Mouse (Mus musculus): Measurements from ENCODE around the gene Axin1. TPM values are rescaled to one million over a fixed set of nuclear protein-coding genes. Genes with fewer than 3 reads are reported as not detected.
A peak's percentile ranks its signal among the peaks of the same experiment; 100 is the strongest.
"Not testable (repeated sequence)": the region's sequence is repeated elsewhere in the genome, so short reads cannot be mapped to it uniquely, and the experiment has no call there.

Gene Axin1
- polyA plus RNA-seq, 1 experiment from 2014 or later = 4.7 TPM

- peaks cover 12% of the 10 kb centered on the region for H3K4me1 ChIP-seq (ENCODE audit: insufficient read depth)
- not testable (repeated sequence) for H3K36me3 ChIP-seq (replicated peaks; ENCODE audit: insufficient read depth, low read length); H3K4me3 ChIP-seq (ENCODE audit: low read depth, low read length); H3K9me3 ChIP-seq (ENCODE audit: low read length); H3K27me3 ChIP-seq (ENCODE audit: insufficient read depth, low read length); H3K9ac ChIP-seq (replicated peaks); ATAC-seq; H3K27ac ChIP-seq (ENCODE audit: low read depth); DNase-seq; H3K4me2 ChIP-seq (ENCODE audit: low read depth, low read length)
- TF ChIP-seq CTCF (IDR thresholded peaks at IDR 0.05; ENCODE audit: low read depth) = peak; percentile 46
- WGBS (ENCODE audit: insufficient replicate concordance) = 58% methylated on average over 3 of the region's 3 CpGs
These were observed 39.2 kb upstream of the Axin1 start for GRCm38 (mm10) chr17:26099316-26099715.

GRCm38 (mm10) chr17:26100166-26100565 lies 38.3 kb upstream of the Axin1 start:
- no peak overlapping the region for H3K9ac ChIP-seq (replicated peaks)
- H3K4me3 ChIP-seq (ENCODE audit: low read depth, low read length) = no peak overlapping the region
- WGBS (ENCODE audit: insufficient replicate concordance) = 49% methylated on average over 2 of the region's 2 CpGs
- H3K4me2 ChIP-seq (ENCODE audit: low read depth, low read length) = no peak overlapping the region
- ATAC-seq (no peak), DNase-seq (no peak)
- H3K36me3 ChIP-seq (replicated peaks; ENCODE audit: insufficient read depth, low read length) = no peaks in the 10 kb centered on the region
- no peaks in the 10 kb centered on the region for H3K9me3 ChIP-seq (ENCODE audit: low read length)
- TF ChIP-seq EP300 (IDR thresholded peaks at IDR 0.05; ENCODE audit: low read depth) (no peak), CTCF (IDR thresholded peaks at IDR 0.05; ENCODE audit: low read depth) (no peak)
- no peak overlapping the region for H3K27ac ChIP-seq (ENCODE audit: low read depth)
- H3K4me1 ChIP-seq (ENCODE audit: insufficient read depth) = peaks cover 5% of the 10 kb centered on the region
- H3K27me3 ChIP-seq (ENCODE audit: insufficient read depth, low read length) = no peaks in the 10 kb centered on the region

- ATAC-seq (peak; percentile 40), DNase-seq (no peak)
- no peak overlapping the region for H3K4me2 ChIP-seq (ENCODE audit: low read depth, low read length)
These were observed 37.0 kb upstream of the Axin1 start for GRCm38 (mm10) chr17:26101478-26101877.

GRCm38 (mm10) chr17:26105619-26106018 lies 32.9 kb upstream of the Axin1 start:
- H3K27me3 ChIP-seq (ENCODE audit: insufficient read depth, low read length) = peaks cover 1% of the 10 kb centered on the region
- no peak overlapping the region for H3K4me3 ChIP-seq (ENCODE audit: low read depth, low read length)
- WGBS (ENCODE audit: insufficient replicate concordance) = 31% methylated on average over 4 of the region's 4 CpGs
- no peak overlapping the region for H3K9ac ChIP-seq (replicated peaks)
- ATAC-seq (no peak), DNase-seq (no peak)
- H3K4me2 ChIP-seq (ENCODE audit: low read depth, low read length) = no peak overlapping the region
- H3K4me1 ChIP-seq (ENCODE audit: insufficient read depth) = no peaks in the 10 kb centered on the region
- H3K9me3 ChIP-seq (ENCODE audit: low read length) = no peaks in the 10 kb centered on the region
- H3K27ac ChIP-seq (ENCODE audit: low read depth) = no peak overlapping the region
- H3K36me3 ChIP-seq (replicated peaks; ENCODE audit: insufficient read depth, low read length) = no peaks in the 10 kb centered on the region
- no peak for TF ChIP-seq CTCF (IDR thresholded peaks at IDR 0.05; ENCODE audit: low read depth)
- TF ChIP-seq EP300 (IDR thresholded peaks at IDR 0.05; ENCODE audit: low read depth) = no peak

More at GRCm38 (mm10) chr17:26101478-26101877, 37.0 kb upstream of the Axin1 start:
- Histone ChIP-seq H3K27ac (ENCODE audit: low read depth) (no peak overlapping the region), H3K36me3 (replicated peaks; ENCODE audit: insufficient read depth, low read length) (no peaks in the 10 kb centered on the region), H3K9ac (replicated peaks) (no peak overlapping the region), H3K9me3 (ENCODE audit: low read length) (no peaks in the 10 kb centered on the region), H3K27me3 (ENCODE audit: insufficient read depth, low read length) (no peaks in the 10 kb centered on the region), H3K4me1 (ENCODE audit: insufficient read depth) (no peaks in the 10 kb centered on the region), H3K4me3 (ENCODE audit: low read depth, low read length) (no peak overlapping the region)
- 63% methylated on average over 3 of the region's 4 CpGs for WGBS (ENCODE audit: insufficient replicate concordance)
- no peak for TF ChIP-seq EP300 (IDR thresholded peaks at IDR 0.05; ENCODE audit: low read depth)
- TF ChIP-seq CTCF (IDR thresholded peaks at IDR 0.05; ENCODE audit: low read depth) = no peak

- ATAC-seq (no peak), DNase-seq (no peak)
- H3K27ac ChIP-seq (ENCODE audit: low read depth) = no peak overlapping the region
- no peaks in the 10 kb centered on the region for H3K9me3 ChIP-seq (ENCODE audit: low read length)
- peaks cover 42% of the 10 kb centered on the region for H3K27me3 ChIP-seq (ENCODE audit: insufficient read depth, low read length)
- H3K4me2 ChIP-seq (ENCODE audit: low read depth, low read length) = no peak overlapping the region
- TF ChIP-seq CTCF (IDR thresholded peaks at IDR 0.05; ENCODE audit: low read depth) (no peak), EP300 (IDR thresholded peaks at IDR 0.05; ENCODE audit: low read depth) (no peak)
- H3K9ac ChIP-seq (replicated peaks) = no peak overlapping the region
- peaks cover 13% of the 10 kb centered on the region; the same call in 1 of the 2 replicates for H3K4me1 ChIP-seq (ENCODE audit: insufficient read depth)
- no peaks in the 10 kb centered on the region for H3K36me3 ChIP-seq (replicated peaks; ENCODE audit: insufficient read depth, low read length)
- no peak overlapping the region for H3K4me3 ChIP-seq (ENCODE audit: low read depth, low read length)
- 37% methylated on average over 4 of the region's 4 CpGs for WGBS (ENCODE audit: insufficient replicate concordance)
These were observed 28.3 kb upstream of the Axin1 start for GRCm38 (mm10) chr17:26110156-26110555.

- peaks cover 44% of the 10 kb centered on the region for H3K27me3 ChIP-seq (ENCODE audit: insufficient read depth, low read length)
- H3K36me3 ChIP-seq (replicated peaks; ENCODE audit: insufficient read depth, low read length) = no peaks in the 10 kb centered on the region
- DNase-seq (no peak), ATAC-seq (no peak)
- H3K4me3 ChIP-seq (ENCODE audit: low read depth, low read length) = no peak overlapping the region
- TF ChIP-seq EP300 (IDR thresholded peaks at IDR 0.05; ENCODE audit: low read depth) = no peak
- TF ChIP-seq CTCF (IDR thresholded peaks at IDR 0.05; ENCODE audit: low read depth) = no peak
- peaks cover 22% of the 10 kb centered on the region for H3K4me1 ChIP-seq (ENCODE audit: insufficient read depth)
- H3K9me3 ChIP-seq (ENCODE audit: low read length) = no peaks in the 10 kb centered on the region
- H3K9ac ChIP-seq (replicated peaks) = no peak overlapping the region
- 35% methylated on average over 4 of the region's 4 CpGs for WGBS (ENCODE audit: insufficient replicate concordance)
- no peak overlapping the region for H3K27ac ChIP-seq (ENCODE audit: low read depth)
- no peak overlapping the region for H3K4me2 ChIP-seq (ENCODE audit: low read depth, low read length)
These were observed 27.5 kb upstream of the Axin1 start for GRCm38 (mm10) chr17:26111024-26111423.

- no peak for DNase-seq
- ATAC-seq = no peak
- Histone ChIP-seq H3K4me1 (ENCODE audit: insufficient read depth) (peaks cover 22% of the 10 kb centered on the region), H3K27me3 (ENCODE audit: insufficient read depth, low read length) (peaks cover 44% of the 10 kb centered on the region), H3K9ac (replicated peaks) (no peak overlapping the region), H3K4me2 (ENCODE audit: low read depth, low read length) (no peak overlapping the region), H3K4me3 (ENCODE audit: low read depth, low read length) (no peak overlapping the region), H3K27ac (ENCODE audit: low read depth) (no peak overlapping the region), H3K9me3 (ENCODE audit: low read length) (no peaks in the 10 kb centered on the region), H3K36me3 (replicated peaks; ENCODE audit: insufficient read depth, low read length) (no peaks in the 10 kb centered on the region)
- WGBS (ENCODE audit: insufficient replicate concordance) = 48% methylated on average over 4 of the region's 4 CpGs
- TF ChIP-seq CTCF (IDR thresholded peaks at IDR 0.05; ENCODE audit: low read depth) (no peak), EP300 (IDR thresholded peaks at IDR 0.05; ENCODE audit: low read depth) (no peak)
These were observed 26.8 kb upstream of the Axin1 start for GRCm38 (mm10) chr17:26111722-26112121.
